Mouse (Mus musculus) embryonic facial prominence, embryonic 12.5 days (tissue): ENCODE results near the gene Rock2. TPM values are rescaled to one million over a fixed set of nuclear protein-coding genes. Genes with fewer than 3 reads are reported as not detected.
A peak's percentile ranks its signal among the peaks of the same experiment; 100 is the strongest.
"Not testable (repeated sequence)": the region's sequence is repeated elsewhere in the genome, so short reads cannot be mapped to it uniquely, and the experiment has no call there.

Experiments used
- ATAC-seq: fragments of 200-750 bp; cut with Nextera tagmentation; 2 replicates; pipeline ENCODE4 v1.8.0; 2017; ENCODE audit not compliant: insufficient number of reproducible peaks, insufficient read depth, low FRiP score, low TSS enrichment
- H3K27ac ChIP-seq: fragments of 300-500 bp; sonication (generic); 2 replicates; pipeline ENCODE4 v1.5.1; 2016; ENCODE audit warnings: mild to moderate bottlenecking
- H3K27me3 ChIP-seq: fragments of 300-500 bp; sonication (generic); 2 replicates; pipeline ENCODE4 v1.6.1; 2016; ENCODE audit warnings: mild to moderate bottlenecking, moderate library complexity
- H3K36me3 ChIP-seq: fragments of 300-500 bp; sonication (generic); 2 replicates; pipeline ENCODE4 v1.6.1; 2016; ENCODE audit warnings: mild to moderate bottlenecking
- H3K4me1 ChIP-seq: fragments of 300-500 bp; sonication (generic); 2 replicates; pipeline ENCODE4 v1.6.1; 2016
- H3K4me2 ChIP-seq: fragments of 300-500 bp; sonication (generic); replicated peaks from 2 replicates; pipeline ENCODE4 v1.6.1; 2016; ENCODE audit warnings: mild to moderate bottlenecking, moderate library complexity
- H3K4me3 ChIP-seq: fragments of 300-500 bp; sonication (generic); 2 replicates; pipeline ENCODE4 v1.5.1; 2016; ENCODE audit warnings: mild to moderate bottlenecking
- H3K9ac ChIP-seq: fragments of 300-500 bp; sonication (generic); 2 replicates; pipeline ENCODE4 v1.6.1; 2016; ENCODE audit warnings: mild to moderate bottlenecking, moderate library complexity
- H3K9me3 ChIP-seq: fragments of 300-500 bp; sonication (generic); 2 replicates; pipeline ENCODE4 v1.6.1; 2016; ENCODE audit warnings: mild to moderate bottlenecking, moderate library complexity
- WGBS: fragments of 180-500 bp; shearing (Covaris S2); methylation state at CpG from one replicate; pipeline ENCODE4 v1.1.7; 2016; 5-methylcytosine and 5-hydroxymethylcytosine counted together
- polyA plus RNA-seq: library from polyadenylated mRNA; unstranded; fragments of >200 nt; fragmentation: Nextera tagmentation; extraction: Ambion mirVana; gene quantifications from 2 replicates; pipeline ENCODE4 v1.2.1, GENCODE M21; 2016

Gene Rock2
- polyA plus RNA-seq, 1 experiment from 2014 or later, result 18.9 TPM

DNA sequence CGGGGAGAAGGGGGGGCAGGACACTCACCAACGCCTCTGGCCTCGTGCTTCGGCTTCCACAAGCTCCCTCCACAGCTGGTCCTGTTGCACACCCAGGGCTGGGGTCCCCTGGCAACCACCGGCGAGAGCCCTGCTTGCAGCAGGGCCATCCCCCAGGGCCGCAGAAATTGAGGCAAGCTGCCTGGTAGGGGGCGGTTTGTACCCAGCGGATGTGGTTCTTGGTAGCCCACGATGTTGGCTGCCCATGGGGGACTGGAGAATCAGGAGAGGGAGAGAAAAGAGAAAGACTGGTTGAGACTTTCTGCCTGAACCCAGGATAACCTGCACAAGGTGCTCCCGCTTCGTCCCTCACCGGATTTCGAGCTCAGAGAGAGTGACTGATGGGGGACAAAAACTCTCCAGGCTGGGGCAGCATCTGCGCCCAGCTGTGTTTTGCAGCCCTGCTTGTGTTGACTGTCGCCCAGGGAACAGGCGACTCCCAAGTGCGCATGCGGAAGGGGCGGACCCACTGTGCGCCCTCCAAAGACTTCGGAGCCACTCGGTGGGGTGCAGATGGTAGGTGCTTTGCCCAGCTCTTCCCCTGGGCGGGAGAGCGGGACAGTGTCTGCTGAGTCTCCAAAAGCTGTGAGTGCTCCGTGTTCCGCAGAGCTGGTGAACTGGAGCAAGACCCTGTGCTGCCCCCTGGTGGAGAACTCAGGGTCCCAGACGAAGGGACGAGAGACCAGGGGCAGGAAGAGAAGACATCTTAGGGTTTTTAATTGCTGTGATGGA, 116.6 kb downstream of the Rock2 start, which contains the start of gene 2410004P03Rik:
Gene 2410004P03Rik, minus strand, starts transcription at position 628 of the 771 bp plus-strand sequence.
- Histone ChIP-seq H3K27me3 (no peaks in the 10 kb centered on the region), H3K36me3 (no peaks in the 10 kb centered on the region), H3K4me2 (peak within 1 kb of the TSS; percentile 63), H3K9ac (peak within 1 kb of the TSS; percentile 36), H3K4me3 (peak within 1 kb of the TSS; percentile 40), H3K4me1 (peaks cover 7% of the 10 kb centered on the region; the same call in 1 of the 2 replicates), H3K27ac (no peak within 1 kb of the TSS), H3K9me3 (no peaks in the 10 kb centered on the region)
- 5% methylated on average over 29 of the region's 29 CpGs for WGBS
- ATAC-seq, result 0 out of 2 replicates have a peak, but pooled peaks have one; percentile 41

DNA sequence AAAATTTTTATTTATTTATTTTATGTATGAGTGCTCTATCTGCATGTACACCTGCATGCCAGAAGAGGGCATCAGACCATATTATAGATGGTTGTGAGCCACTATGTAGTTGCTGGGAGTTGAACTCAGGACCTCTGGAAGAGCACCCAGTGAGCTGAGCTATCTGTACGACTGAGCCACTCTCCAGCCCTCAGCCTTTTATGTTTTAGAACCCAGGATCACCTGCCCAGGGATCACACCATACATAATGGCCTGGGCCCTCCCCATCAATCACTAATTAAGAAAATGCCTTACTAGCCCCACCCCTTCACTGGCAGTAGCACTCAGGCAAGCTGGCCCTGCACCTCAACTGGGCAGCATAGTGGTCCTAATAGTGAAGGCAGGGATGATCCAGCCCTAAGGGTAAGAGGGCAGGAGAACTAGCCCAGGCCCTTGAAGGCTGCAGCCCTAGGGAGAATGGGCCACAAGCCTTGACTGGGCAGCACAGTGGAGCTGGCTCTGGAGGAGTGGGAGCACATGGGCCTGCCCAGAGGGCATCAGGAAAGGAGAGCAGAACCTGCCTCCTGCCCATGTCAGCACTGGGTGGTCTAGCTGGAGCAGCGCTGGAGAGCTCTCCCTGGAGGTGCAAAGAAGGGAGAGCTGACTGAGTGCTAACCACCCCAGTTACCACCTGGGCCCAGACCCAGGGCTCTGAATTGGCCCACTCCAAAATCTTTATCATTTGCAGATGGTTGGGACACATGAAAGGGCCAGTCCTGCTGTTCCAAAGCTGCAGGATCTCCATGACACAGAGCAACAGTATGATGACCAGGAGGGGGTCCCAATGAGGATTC, 117.6 kb downstream of the Rock2 start:
- H3K9me3 ChIP-seq, result no peaks in the 10 kb centered on the region
- H3K27me3 ChIP-seq, result no peaks in the 10 kb centered on the region
- H3K27ac ChIP-seq, result no peak overlapping the region
- H3K4me3 ChIP-seq, result no peak overlapping the region
- H3K36me3 ChIP-seq, result no peaks in the 10 kb centered on the region
- 76% methylated on average over 2 of the region's 2 CpGs for whole genome bisulfite sequencing
- ATAC-seq, result peak; percentile 65; the same call in 1 of the 2 replicates
- H3K4me1 ChIP-seq, result peaks cover 7% of the 10 kb centered on the region; the same call in 1 of the 2 replicates
- no peak overlapping the region for H3K9ac ChIP-seq
- no peak overlapping the region for H3K4me2 ChIP-seq

DNA sequence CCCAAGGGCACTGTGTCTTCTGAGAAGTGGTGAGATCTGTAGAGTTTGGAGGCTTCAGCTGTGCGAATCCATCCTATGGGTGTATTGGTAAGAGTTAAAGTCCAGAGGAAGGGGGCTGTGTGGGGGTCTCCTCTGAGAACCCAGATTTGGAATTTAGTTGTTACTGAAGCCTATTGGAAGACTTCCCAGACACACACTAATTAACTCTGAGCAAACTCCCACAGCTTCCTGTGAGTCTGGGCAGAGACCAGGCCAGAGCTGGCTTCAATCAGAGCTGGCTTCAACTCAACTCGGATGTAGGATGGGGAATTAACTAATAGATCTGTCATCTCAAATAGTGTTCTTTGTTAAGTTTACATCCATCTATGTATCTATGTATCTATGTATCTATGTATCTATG, 121.0 kb downstream of the Rock2 start:
- WGBS, result 82% methylated on average over 2 of the region's 2 CpGs
- H3K4me1 ChIP-seq, result peaks cover 7% of the 10 kb centered on the region; the same call in 1 of the 2 replicates
- no peaks in the 10 kb centered on the region for H3K9me3 ChIP-seq
- no peak for ATAC-seq
- H3K36me3 ChIP-seq, result no peaks in the 10 kb centered on the region
- H3K27me3 ChIP-seq, result no peaks in the 10 kb centered on the region
- H3K27ac ChIP-seq, result no peak overlapping the region
- H3K4me2 ChIP-seq, result no peak overlapping the region
- H3K4me3 ChIP-seq, result no peak overlapping the region
- no peak overlapping the region for H3K9ac ChIP-seq

DNA sequence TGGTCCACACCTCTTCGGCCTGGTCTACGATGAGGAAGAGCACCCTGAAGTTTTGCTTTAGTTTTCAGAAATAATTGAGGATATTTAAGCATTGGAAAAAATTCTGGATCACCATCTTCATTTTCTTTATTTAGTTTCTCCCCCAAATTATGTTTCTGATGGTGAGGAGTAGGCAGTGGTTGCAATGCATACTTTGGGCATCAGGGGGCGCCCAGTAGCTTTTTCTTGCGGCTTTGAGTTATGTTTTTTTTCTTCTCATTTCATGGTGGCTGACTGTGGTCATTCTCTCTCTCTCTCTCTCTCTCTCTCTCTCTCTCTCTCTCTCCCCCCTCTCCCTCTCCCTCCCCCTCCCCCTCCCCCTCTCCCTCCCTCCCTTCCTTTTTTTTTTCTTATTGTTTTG, 123.8 kb downstream of the Rock2 start:
- no peaks in the 10 kb centered on the region for H3K9me3 ChIP-seq
- H3K4me2 ChIP-seq, result no peak overlapping the region
- no peaks in the 10 kb centered on the region for H3K27me3 ChIP-seq
- H3K4me1 ChIP-seq, result no peaks in the 10 kb centered on the region
- H3K4me3 ChIP-seq, result no peak overlapping the region
- no peak for ATAC-seq
- no peaks in the 10 kb centered on the region for H3K36me3 ChIP-seq
- H3K9ac ChIP-seq, result no peak overlapping the region
- no peak overlapping the region for H3K27ac ChIP-seq
- 25% methylated on average over 4 of the region's 4 CpGs for WGBS

DNA sequence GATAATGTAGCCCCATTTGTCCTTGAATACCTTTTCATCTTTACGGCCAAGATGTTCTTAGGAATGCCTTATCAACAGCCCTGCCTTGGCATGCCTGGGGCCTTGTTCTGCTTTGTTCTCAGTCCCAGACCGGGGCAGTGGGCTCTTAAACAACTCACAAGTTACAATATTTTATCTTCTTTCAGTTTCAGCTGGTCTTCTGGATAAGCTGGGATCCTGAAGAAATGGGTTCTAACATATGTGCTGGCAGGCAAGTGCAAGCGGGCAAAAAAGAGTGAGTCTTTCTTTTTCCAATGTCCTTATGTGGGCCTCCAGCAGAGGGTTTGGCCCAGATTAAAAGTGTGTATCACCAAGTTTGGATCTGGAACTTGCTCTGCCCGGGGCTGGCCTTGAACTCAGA, 126.4 kb downstream of the Rock2 start:
- WGBS, result 89% methylated on average over 4 of the region's 4 CpGs
- not testable (repeated sequence) for H3K9ac ChIP-seq, H3K36me3 ChIP-seq, H3K4me1 ChIP-seq, H3K4me2 ChIP-seq, ATAC-seq, H3K27ac ChIP-seq, H3K4me3 ChIP-seq, H3K9me3 ChIP-seq, H3K27me3 ChIP-seq

DNA sequence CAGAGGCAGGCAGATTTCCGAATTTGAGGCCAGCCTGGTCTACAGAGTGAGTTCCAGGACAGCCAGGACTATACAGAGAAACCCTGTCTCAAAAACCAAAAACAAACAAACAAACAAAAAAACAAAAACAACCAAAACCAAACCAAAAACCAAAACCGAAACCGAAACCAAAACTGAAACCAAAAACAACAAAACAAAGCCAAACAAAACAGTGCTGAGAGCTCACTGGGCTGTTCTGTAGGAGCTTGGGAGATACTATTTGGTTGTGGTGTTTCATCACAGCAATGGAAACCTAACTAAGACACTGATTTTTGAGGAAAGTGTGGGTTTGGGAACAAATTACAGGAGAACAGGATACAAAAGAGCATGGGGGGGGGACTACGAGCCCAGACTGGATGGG, 127.5 kb downstream of the Rock2 start:
- no peaks in the 10 kb centered on the region for H3K27me3 ChIP-seq
- H3K27ac ChIP-seq, result no peak overlapping the region
- H3K4me1 ChIP-seq, result no peaks in the 10 kb centered on the region
- no peak for ATAC-seq
- H3K4me3 ChIP-seq, result no peak overlapping the region
- H3K4me2 ChIP-seq, result no peak overlapping the region
- no peaks in the 10 kb centered on the region for H3K9me3 ChIP-seq
- H3K36me3 ChIP-seq, result no peaks in the 10 kb centered on the region
- no peak overlapping the region for H3K9ac ChIP-seq
- WGBS, result 83% methylated on average over 4 of the region's 4 CpGs

DNA sequence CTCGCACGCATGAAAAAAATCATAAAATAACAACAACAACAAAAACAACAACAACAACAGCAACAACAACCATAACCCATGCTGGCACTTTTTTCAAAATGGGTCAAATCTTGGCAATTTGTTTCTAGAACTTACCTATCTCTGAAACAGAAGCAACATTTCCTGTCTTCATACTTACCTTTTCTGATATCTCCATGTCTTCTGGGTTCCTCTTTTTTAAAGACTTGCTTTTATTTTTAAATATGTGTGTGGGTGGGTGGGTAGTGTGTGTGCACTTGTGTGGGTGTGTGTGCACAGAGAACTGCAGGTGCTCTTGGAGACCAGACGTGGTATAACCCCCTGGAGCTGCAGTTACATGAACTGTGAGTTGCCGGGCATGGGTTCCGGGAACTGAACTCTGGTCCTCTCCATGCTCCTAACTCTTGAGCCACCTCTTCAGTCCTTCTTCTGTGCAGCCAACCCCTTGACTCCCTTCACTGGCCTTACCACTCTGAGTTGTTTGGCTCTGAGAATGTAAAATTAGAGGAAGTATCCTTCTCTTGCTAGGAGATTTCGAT, 129.9 kb downstream of the Rock2 start:
- Histone ChIP-seq H3K27me3 (no peaks in the 10 kb centered on the region), H3K9me3 (no peaks in the 10 kb centered on the region), H3K27ac (no peak overlapping the region), H3K9ac (no peak overlapping the region), H3K4me1 (no peaks in the 10 kb centered on the region), H3K36me3 (no peaks in the 10 kb centered on the region), H3K4me2 (no peak overlapping the region), H3K4me3 (no peak overlapping the region)
- 90% methylated on average over 6 of the region's 6 CpGs for WGBS
- no peak for ATAC-seq

DNA sequence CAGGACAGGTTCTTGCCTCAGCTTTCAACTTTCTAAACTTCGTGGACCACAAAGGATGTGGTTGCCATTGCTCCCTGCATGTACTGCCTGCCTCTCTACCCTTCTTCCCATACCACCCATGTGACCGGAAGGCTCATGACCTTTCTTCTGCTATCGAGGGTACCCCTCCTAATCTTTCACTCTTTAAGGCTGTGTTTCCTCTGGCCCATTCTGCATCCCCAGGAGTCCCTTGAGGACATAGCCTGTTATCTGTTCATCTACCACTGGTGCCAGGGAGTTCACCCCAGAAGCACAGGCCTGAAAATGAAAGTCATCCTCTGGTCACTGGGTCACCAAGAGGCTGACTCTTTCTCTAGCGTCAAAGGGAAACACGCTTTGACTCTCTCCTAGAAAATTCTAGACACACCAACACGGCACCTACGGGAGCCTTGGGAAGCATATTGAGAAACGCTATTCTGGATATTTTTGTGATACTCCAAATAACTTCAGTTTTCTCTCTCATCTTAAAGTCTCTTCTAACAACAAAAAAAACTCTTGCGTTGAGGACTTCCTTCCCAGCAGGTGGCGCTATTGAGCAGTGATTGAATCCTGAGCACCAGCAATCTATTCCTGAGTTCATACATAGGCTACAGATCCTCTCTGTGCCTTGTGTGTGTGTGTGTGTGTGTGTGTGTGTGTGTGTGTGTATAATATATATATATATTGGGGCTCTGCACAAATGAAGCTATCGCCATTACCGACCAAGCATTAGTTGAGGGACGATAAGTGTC, 138.2 kb downstream of the Rock2 start:
- no peaks in the 10 kb centered on the region for H3K9me3 ChIP-seq
- H3K9ac ChIP-seq, result no peak overlapping the region; the same call in 1 of the 2 replicates
- no peaks in the 10 kb centered on the region for H3K27me3 ChIP-seq
- H3K27ac ChIP-seq, result no peak overlapping the region
- no peak overlapping the region for H3K4me2 ChIP-seq
- no peaks in the 10 kb centered on the region for H3K4me1 ChIP-seq
- no peak for ATAC-seq
- WGBS, result 38% methylated on average over 13 of the region's 13 CpGs
- H3K36me3 ChIP-seq, result no peaks in the 10 kb centered on the region
- H3K4me3 ChIP-seq, result no peak overlapping the region

DNA sequence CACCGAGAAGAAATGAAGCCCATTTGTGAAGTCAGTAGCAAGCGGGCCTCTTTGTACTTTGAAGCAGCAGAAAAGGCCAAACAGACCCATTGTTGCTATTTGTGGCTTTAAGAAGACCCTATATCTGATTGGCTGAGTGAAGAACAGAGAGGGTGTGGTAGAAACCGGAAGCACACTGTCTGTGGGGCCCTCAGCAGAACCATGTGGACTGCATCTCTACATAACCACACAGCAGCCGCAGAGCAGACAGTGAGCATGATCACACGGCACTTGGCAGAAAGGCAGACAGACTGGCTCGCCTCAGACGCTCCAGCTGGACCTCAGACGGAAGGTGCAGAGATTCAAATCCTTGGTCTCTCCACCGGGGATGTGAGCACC, 138.8 kb downstream of the Rock2 start:
- no peaks in the 10 kb centered on the region for H3K9me3 ChIP-seq
- WGBS, result 76% methylated on average over 9 of the region's 9 CpGs
- no peaks in the 10 kb centered on the region for H3K36me3 ChIP-seq
- H3K27me3 ChIP-seq, result no peaks in the 10 kb centered on the region
- no peaks in the 10 kb centered on the region for H3K4me1 ChIP-seq
- H3K27ac ChIP-seq, result no peak overlapping the region
- H3K9ac ChIP-seq, result no peak overlapping the region
- H3K4me2 ChIP-seq, result no peak overlapping the region
- H3K4me3 ChIP-seq, result no peak overlapping the region
- no peak for ATAC-seq

DNA sequence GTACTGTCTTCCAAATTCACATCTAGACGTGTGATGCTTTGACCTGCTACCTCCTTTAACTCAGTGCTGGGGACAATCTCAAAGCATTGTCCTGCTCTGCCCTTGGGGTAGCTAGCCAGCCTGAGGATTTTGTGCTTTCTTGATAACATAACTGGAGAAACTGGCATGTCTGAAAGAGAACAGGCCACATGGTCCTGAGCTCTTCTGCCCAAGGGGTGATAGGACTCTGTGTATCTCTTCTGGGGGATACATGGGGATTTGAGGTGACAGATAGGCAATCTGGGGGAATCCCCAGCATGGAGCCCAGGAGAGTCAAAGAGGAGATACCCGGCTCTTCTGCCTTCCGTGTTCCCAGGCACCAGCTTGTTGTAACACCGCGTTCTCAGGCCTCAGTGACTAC, 140.0 kb downstream of the Rock2 start:
- Histone ChIP-seq H3K4me3 (no peak overlapping the region), H3K4me2 (no peak overlapping the region), H3K36me3 (no peaks in the 10 kb centered on the region), H3K27ac (no peak overlapping the region), H3K9ac (no peak overlapping the region), H3K27me3 (no peaks in the 10 kb centered on the region), H3K4me1 (no peaks in the 10 kb centered on the region), H3K9me3 (no peaks in the 10 kb centered on the region)
- 79% methylated on average over 5 of the region's 5 CpGs for WGBS
- no peak for ATAC-seq

DNA sequence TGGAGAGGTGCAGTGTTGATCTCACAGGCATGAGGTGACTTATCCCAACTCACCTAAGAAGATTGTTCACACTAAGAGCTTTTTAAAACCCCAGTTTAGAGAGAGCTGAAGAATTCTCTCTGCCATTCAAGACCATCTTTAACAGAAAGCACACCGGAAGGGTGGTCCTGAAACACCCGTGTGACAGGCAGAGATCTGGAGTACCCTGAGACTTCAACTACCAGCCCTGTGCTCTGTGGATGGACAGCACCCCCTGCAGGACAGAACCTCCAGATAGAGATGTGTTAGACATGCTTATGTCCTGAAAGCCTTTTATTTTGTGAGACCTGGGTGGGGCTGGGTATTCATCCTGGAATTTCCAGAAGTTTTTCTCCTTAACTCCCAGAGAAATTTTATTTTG, 140.4 kb downstream of the Rock2 start:
- no peaks in the 10 kb centered on the region for H3K4me1 ChIP-seq
- no peak overlapping the region for H3K4me3 ChIP-seq
- H3K36me3 ChIP-seq, result no peaks in the 10 kb centered on the region
- H3K9me3 ChIP-seq, result no peaks in the 10 kb centered on the region
- whole genome bisulfite sequencing, result 63% methylated on average over 2 of the region's 2 CpGs
- H3K4me2 ChIP-seq, result no peak overlapping the region
- ATAC-seq, result no peak
- no peak overlapping the region for H3K27ac ChIP-seq
- H3K27me3 ChIP-seq, result no peaks in the 10 kb centered on the region
- no peak overlapping the region for H3K9ac ChIP-seq
